Mouse (Mus musculus) MEL (cell line): ENCODE results near the gene Guk1. TPM values are rescaled to one million over a fixed set of nuclear protein-coding genes. Genes with fewer than 3 reads are reported as not detected.

ENCODE experiments used
- DNase-seq: peaks from one replicate; pipeline ENCODE4 v3.0.0; 2011; ENCODE audit warnings: low read depth, low spot score
- H3K27ac ChIP-seq: 2 replicates; pipeline ENCODE4 v1.5.1; 2012; ENCODE audit warnings: low read depth, mild to moderate bottlenecking, control low read depth, low read length, moderate library complexity; ENCODE audit not compliant: control insufficient read depth
- H3K27me3 ChIP-seq, 2 experiments: fragments of 150-350 bp in 1 of 2; sonication (generic) in 1 of 2; 2 replicates each; pipeline ENCODE4 v1.6.1; 2012; ENCODE audit warnings: low read length in 2 of 2, mild to moderate bottlenecking in 2 of 2, improper control_type of control experiment in 1 of 2, moderate library complexity in 1 of 2; ENCODE audit not compliant: insufficient read depth in 2 of 2, control insufficient read depth in 1 of 2
- H3K36me3 ChIP-seq, 2 experiments: 2 replicates each; pipeline ENCODE4 v1.6.1; 2012 to 2014; ENCODE audit warnings: low read length in 2 of 2, improper control_type of control experiment in 1 of 2, inconsistent platforms in 1 of 2, mild to moderate bottlenecking in 1 of 2; ENCODE audit not compliant: insufficient read depth in 2 of 2, control insufficient read depth in 1 of 2
- H3K4me1 ChIP-seq, 2 experiments: fragments of 150-350 bp in 1 of 2; sonication (generic) in 1 of 2; 2 replicates each; pipeline ENCODE4 v1.6.1; 2012; ENCODE audit warnings: low read length in 2 of 2, improper control_type of control experiment in 1 of 2, mild to moderate bottlenecking in 1 of 2; ENCODE audit not compliant: insufficient read depth in 2 of 2, control insufficient read depth in 1 of 2
- H3K4me3 ChIP-seq, 2 experiments: fragments of 150-350 bp in 1 of 2; sonication (generic) in 1 of 2; 2 replicates each; pipeline ENCODE4 v1.5.1; 2012; ENCODE audit warnings: low read depth in 2 of 2, low read length in 2 of 2, mild to moderate bottlenecking in 2 of 2, moderate library complexity in 2 of 2, control low read depth in 1 of 2, improper control_type of control experiment in 1 of 2; ENCODE audit not compliant: control insufficient read depth in 1 of 2, insufficient read depth in 1 of 2
- H3K79me2 ChIP-seq: 2 replicates; pipeline ENCODE4 v1.6.1; 2012; ENCODE audit warnings: mild to moderate bottlenecking, low read length, moderate library complexity; ENCODE audit not compliant: control insufficient read depth, poor library complexity, insufficient read depth
- H3K9ac ChIP-seq: 2 replicates; pipeline ENCODE4 v1.6.1; 2012; ENCODE audit warnings: low read depth, mild to moderate bottlenecking, control low read depth, low read length, moderate library complexity; ENCODE audit not compliant: control insufficient read depth, poor library complexity, severe bottlenecking
- H3K9me3 ChIP-seq: fragments of 150-350 bp; sonication (generic); replicated peaks from 2 replicates; pipeline ENCODE4 v1.6.1; 2012; ENCODE audit warnings: mild to moderate bottlenecking, low read length, improper control_type of control experiment, moderate library complexity; ENCODE audit not compliant: insufficient read depth
- BHLHE40 ChIP-seq: IDR thresholded peaks from 2 replicates; pipeline ENCODE4 v1.6.1; 2012; ENCODE audit warnings: low read depth, mild to moderate bottlenecking, inconsistent platforms, low read length, improper control_type of control experiment, borderline replicate concordance
- CHD2 ChIP-seq: IDR thresholded peaks from 2 replicates; pipeline ENCODE4 v1.6.1; 2011; ENCODE audit warnings: low read length, improper control_type of control experiment
- CTCF ChIP-seq, 3 experiments: IDR thresholded peaks in 2 of 3; conservative IDR thresholded peaks in 1 of 3; 2 replicates each; pipeline ENCODE4 v1.5.1; 2011 to 2012; ENCODE audit warnings: low read length in 3 of 3, low read depth in 2 of 3, mild to moderate bottlenecking in 2 of 3, improper control_type of control experiment in 1 of 3, inconsistent platforms in 1 of 3, mixed read lengths in 1 of 3, moderate library complexity in 1 of 3; ENCODE audit not compliant: control insufficient read depth in 1 of 3, insufficient read depth in 1 of 3, poor library complexity in 1 of 3, severe bottlenecking in 1 of 3
- E2F4 ChIP-seq: IDR thresholded peaks from 2 replicates; pipeline ENCODE4 v1.6.1; 2011; ENCODE audit warnings: low read depth, low read length, improper control_type of control experiment, borderline replicate concordance
- ELF1 ChIP-seq: IDR thresholded peaks from 2 replicates; pipeline ENCODE4 v1.6.1; 2014; ENCODE audit warnings: low read depth, mild to moderate bottlenecking, inconsistent platforms, low read length, improper control_type of control experiment, moderate library complexity
- EP300 ChIP-seq, 2 experiments: IDR thresholded peaks; 2 replicates each; pipeline ENCODE4 v1.6.1; 2011; ENCODE audit warnings: improper control_type of control experiment in 2 of 2, low read length in 2 of 2, low read depth in 1 of 2, mild to moderate bottlenecking in 1 of 2
- GABPA ChIP-seq: IDR thresholded peaks from 2 replicates; pipeline ENCODE4 v1.6.1; 2012; ENCODE audit warnings: low read depth, mild to moderate bottlenecking, inconsistent platforms, low read length, improper control_type of control experiment, moderate library complexity
- HCFC1 ChIP-seq: IDR thresholded peaks from 2 replicates; pipeline ENCODE4 v1.6.1; 2012; ENCODE audit warnings: low read depth, mild to moderate bottlenecking, inconsistent platforms, low read length, improper control_type of control experiment, moderate library complexity
- MAX ChIP-seq: IDR thresholded peaks from 2 replicates; pipeline ENCODE4 v1.6.1; 2011; ENCODE audit warnings: low read length, improper control_type of control experiment
- MAZ ChIP-seq: IDR thresholded peaks from 2 replicates; pipeline ENCODE4 v1.6.1; 2012; ENCODE audit warnings: low read depth, mild to moderate bottlenecking, inconsistent platforms, low read length, improper control_type of control experiment
- MEF2A ChIP-seq: IDR thresholded peaks from 2 replicates; pipeline ENCODE4 v1.6.1; 2014; ENCODE audit warnings: low read depth, mild to moderate bottlenecking, inconsistent platforms, low read length, improper control_type of control experiment; ENCODE audit not compliant: poor library complexity, insufficient replicate concordance, severe bottlenecking; ENCODE audit errors: extremely low read depth
- MXI1 ChIP-seq: IDR thresholded peaks from 2 replicates; pipeline ENCODE4 v1.6.1; 2011; ENCODE audit warnings: mild to moderate bottlenecking, low read depth, low read length, improper control_type of control experiment
- MYC ChIP-seq: IDR thresholded peaks from 2 replicates; pipeline ENCODE4 v1.6.1; 2011; ENCODE audit warnings: low read depth, mild to moderate bottlenecking, low read length, improper control_type of control experiment, moderate library complexity
- NRF1 ChIP-seq: IDR thresholded peaks from 2 replicates; pipeline ENCODE4 v1.6.1; 2014; ENCODE audit warnings: low read depth, mild to moderate bottlenecking, inconsistent platforms, low read length, improper control_type of control experiment, moderate library complexity; ENCODE audit not compliant: poor library complexity, insufficient read depth, severe bottlenecking
- POLR2AphosphoS2 ChIP-seq: IDR thresholded peaks from 2 replicates; pipeline ENCODE4 v1.6.1; 2011; ENCODE audit warnings: low read length, improper control_type of control experiment
- RAD21 ChIP-seq: IDR thresholded peaks from 2 replicates; pipeline ENCODE4 v1.6.1; 2011; ENCODE audit warnings: mild to moderate bottlenecking, low read depth, low read length, improper control_type of control experiment
- RCOR1 ChIP-seq: IDR thresholded peaks from 2 replicates; pipeline ENCODE4 v1.6.1; 2012; ENCODE audit warnings: low read depth, mild to moderate bottlenecking, inconsistent platforms, low read length, improper control_type of control experiment
- SIN3A ChIP-seq: IDR thresholded peaks from 2 replicates; pipeline ENCODE4 v1.6.1; 2012; ENCODE audit warnings: low read length, improper control_type of control experiment, inconsistent platforms
- SMC3 ChIP-seq: IDR thresholded peaks from 2 replicates; pipeline ENCODE4 v1.6.1; 2011; ENCODE audit warnings: low read depth, low read length, improper control_type of control experiment
- TAL1 ChIP-seq: IDR thresholded peaks from 2 replicates; pipeline ENCODE4 v1.6.1; 2012; ENCODE audit warnings: mild to moderate bottlenecking, inconsistent platforms, low read length, moderate library complexity, mixed read lengths
- TBP ChIP-seq: IDR thresholded peaks from 2 replicates; pipeline ENCODE4 v1.8.0; 2011; ENCODE audit warnings: low read depth, low read length, improper control_type of control experiment
- TCF12 ChIP-seq: IDR thresholded peaks from 2 replicates; pipeline ENCODE4 v1.6.1; 2014; ENCODE audit warnings: low read depth, mild to moderate bottlenecking, inconsistent platforms, low read length, improper control_type of control experiment, moderate library complexity
- USF1 ChIP-seq: IDR thresholded peaks from 2 replicates; pipeline ENCODE4 v1.6.1; 2014; ENCODE audit warnings: low read depth, mild to moderate bottlenecking, inconsistent platforms, low read length, improper control_type of control experiment, moderate library complexity
- ZKSCAN1 ChIP-seq: IDR thresholded peaks from 2 replicates; pipeline ENCODE4 v1.6.1; 2012; ENCODE audit warnings: low read depth, mild to moderate bottlenecking, inconsistent platforms, low read length, improper control_type of control experiment, moderate library complexity
- polyA plus RNA-seq, 2 experiments: library from polyadenylated mRNA; stranded (reverse) in 1 of 2; unstranded in 1 of 2; fragments of >175 nt in 1 of 2; fragments of >200 nt in 1 of 2; gene quantifications; 2 replicates each; pipeline versions ENCODE4 v1.2.1 to v1.2.4; 2012; ENCODE audit warnings: low replicate concordance in 2 of 2, low read depth in 1 of 2; ENCODE audit not compliant: insufficient read length in 2 of 2, insufficient read depth in 1 of 2, missing spikeins in 1 of 2
- total RNA-seq: library from RNA; depleted of rRNA; stranded (reverse); fragments of 300-350 nt; gene quantifications from 2 replicates; pipeline ENCODE4 v1.2.3, GENCODE M21; 2012

Gene Guk1
- total and polyA plus RNA-seq, 3 experiments = 215 to 295 TPM; not detected in 1

GRCm38 (mm10) chr11:59221604-59222003 is 29.6 kb upstream of the Guk1 start:
- DNase-seq = peak; percentile 57
- no peak overlapping the region for H3K9ac ChIP-seq
- H3K27me3 ChIP-seq = no peaks in the 10 kb centered on the region
- H3K9me3 ChIP-seq = no peaks in the 10 kb centered on the region
- TF ChIP-seq ZKSCAN1 = no peak
- no peak for TF ChIP-seq TAL1
- TF ChIP-seq MAZ = no peak
- TF ChIP-seq CTCF (IDR thresholded peaks at IDR 0.05 in 2 of 3, conservative IDR thresholded peaks at IDR 0.05 in 1 of 3; ENCODE audit: control insufficient read depth in 1 of 3, insufficient read depth in 1 of 3, low read depth in 2 of 3, low read length in 3 of 3, poor library complexity in 1 of 3, severe bottlenecking in 1 of 3) = no peak
- TF ChIP-seq TCF12 = no peak
- no peak for TF ChIP-seq CHD2
- no peak for TF ChIP-seq MAX
- no peak for TF ChIP-seq POLR2AphosphoS2
- TF ChIP-seq E2F4 = no peak
- no peak for TF ChIP-seq GABPA
- TF ChIP-seq ELF1 = no peak
- no peak for TF ChIP-seq EP300 (IDR thresholded peaks at IDR 0.05; ENCODE audit: low read depth in 1 of 2, low read length in 2 of 2)
- TF ChIP-seq TBP = no peak
- TF ChIP-seq, all 39 proteins: peak for 0
- H3K36me3 ChIP-seq = peaks cover 24 to 80% of the 10 kb centered on the region in 2 experiments
- peaks cover 96% of the 10 kb centered on the region for H3K79me2 ChIP-seq
- peaks cover 44 to 60% of the 10 kb centered on the region in 2 experiments for H3K4me1 ChIP-seq
- H3K4me3 ChIP-seq = no peak overlapping the region
- no peak overlapping the region for H3K27ac ChIP-seq

GRCm38 (mm10) chr11:59219064-59219463 is 27.1 kb upstream of the Guk1 start:
- no peak for TF ChIP-seq MEF2A
- no peak for TF ChIP-seq BHLHE40
- peak; percentile 34; the same call in 1 of the 2 replicates for TF ChIP-seq HCFC1
- TF ChIP-seq SIN3A = 0 out of 2 replicates have a peak, but pooled peaks have one; percentile 38
- TF ChIP-seq CTCF (IDR thresholded peaks at IDR 0.05 in 2 of 3, conservative IDR thresholded peaks at IDR 0.05 in 1 of 3; ENCODE audit: control insufficient read depth in 1 of 3, insufficient read depth in 1 of 3, low read depth in 2 of 3, low read length in 3 of 3, poor library complexity in 1 of 3, severe bottlenecking in 1 of 3) = peak; percentile 58 to 91 (median 68)
- no peak for TF ChIP-seq USF1
- TF ChIP-seq NRF1 = no peak
- TF ChIP-seq SMC3 = peak; percentile 50
- TF ChIP-seq CHD2 = no peak
- TF ChIP-seq MXI1 = 0 out of 2 replicates have a peak, but pooled peaks have one; percentile 49
- TF ChIP-seq RCOR1 = no peak
- TF ChIP-seq MYC = 0 out of 2 replicates have a peak, but pooled peaks have one; percentile 58
- TF ChIP-seq RAD21 = peak; percentile 22; the same call in 1 of the 2 replicates
- TF ChIP-seq, all 39 proteins: peak for 7
- peak; percentile 85 for DNase-seq
- Histone ChIP-seq H3K9me3 (no peaks in the 10 kb centered on the region), H3K4me3 (no peak overlapping the region), H3K27ac (no peak overlapping the region), H3K36me3 (peaks cover 35 to 77% of the 10 kb centered on the region in 2 experiments), H3K9ac (no peak overlapping the region), H3K79me2 (peaks cover 95% of the 10 kb centered on the region), H3K27me3 (no peaks in the 10 kb centered on the region), H3K4me1 (peaks cover 35 to 47% of the 10 kb centered on the region in 2 experiments)
